Mouse (Mus musculus): ENCODE data around the gene Med25.
"Not testable (repeated sequence)": the region's sequence is repeated elsewhere in the genome, so short reads cannot be mapped to it uniquely, and the experiment has no call there.

Med25 gene

GRCm38 (mm10) chr7:44891611-44892010, 901 bp downstream of the Med25 start:
- DNase-seq, result peak in 1 of 2 experiments; percentile 11

DNA sequence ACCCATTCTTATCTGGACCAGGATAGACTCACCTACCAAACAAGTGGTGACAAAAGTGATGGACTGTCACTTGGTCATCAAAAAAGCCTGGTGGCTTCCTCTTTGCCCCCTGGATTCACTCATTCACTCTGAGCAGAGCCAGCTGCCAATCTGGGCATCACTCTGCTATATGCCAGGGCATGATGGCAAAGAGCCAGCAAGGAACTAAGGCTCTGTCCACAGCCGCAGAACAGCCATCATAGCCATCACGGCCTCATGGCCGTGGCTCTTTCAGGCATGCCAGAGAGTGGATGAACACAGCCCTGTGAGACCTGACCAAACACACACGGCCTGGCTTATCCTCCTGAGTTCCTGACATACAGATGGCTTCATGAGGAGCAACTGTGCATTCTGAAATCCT, 1.8 kb downstream of the Med25 start:
- no peak for DNase-seq

GRCm38 (mm10) chr7:44890180-44890579, 2.3 kb downstream of the Med25 start:
- DNase-seq, result no peak

- no peak for DNase-seq
These were observed 4.0 kb downstream of the Med25 start for GRCm38 (mm10) chr7:44888256-44889105.

GRCm38 (mm10) chr7:44886964-44887363, 5.5 kb downstream of the Med25 start:
- DNase-seq, result no peak

DNA sequence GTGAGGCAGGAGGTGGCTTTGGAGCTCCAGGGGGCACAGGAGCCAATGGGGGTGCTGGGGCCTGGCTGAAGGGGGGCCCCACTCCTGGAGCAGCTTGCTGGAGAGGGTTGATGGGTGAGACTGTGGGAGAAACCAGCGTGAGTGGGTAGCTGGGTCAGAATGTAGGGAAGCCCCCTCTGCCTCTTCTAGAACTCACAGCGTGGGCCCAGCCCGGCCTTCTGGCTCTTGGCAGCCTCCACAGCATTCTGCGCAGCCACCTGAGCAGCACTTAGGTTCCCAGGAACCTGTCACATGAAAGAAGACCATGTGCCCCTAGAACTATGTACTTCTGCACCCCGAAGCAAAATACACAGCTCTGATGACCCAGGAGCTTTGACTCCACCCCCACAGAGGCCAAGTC, 7.9 kb downstream of the Med25 start:
- DNase-seq, result no peak

DNA sequence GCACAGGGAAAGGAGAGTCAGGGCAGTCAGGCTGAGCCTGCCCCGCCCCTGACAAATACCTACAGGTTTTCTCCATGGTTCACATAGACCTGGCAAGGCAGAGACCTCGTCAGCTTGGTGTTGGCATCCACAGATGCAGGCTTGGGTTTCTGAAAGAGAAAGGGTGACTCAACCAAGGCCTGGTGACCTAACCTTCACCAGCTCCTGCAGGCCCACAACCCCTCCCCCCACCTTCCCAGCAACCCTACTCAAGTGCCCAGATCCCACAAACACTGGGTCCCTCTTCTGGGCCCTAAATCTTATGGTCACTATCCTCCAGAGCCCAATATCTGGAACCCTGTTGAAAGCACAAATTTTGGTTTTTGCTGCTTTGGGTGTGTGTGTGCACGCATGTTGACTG, 9.5 kb downstream of the Med25 start:
- DNase-seq, result no peak

DNA sequence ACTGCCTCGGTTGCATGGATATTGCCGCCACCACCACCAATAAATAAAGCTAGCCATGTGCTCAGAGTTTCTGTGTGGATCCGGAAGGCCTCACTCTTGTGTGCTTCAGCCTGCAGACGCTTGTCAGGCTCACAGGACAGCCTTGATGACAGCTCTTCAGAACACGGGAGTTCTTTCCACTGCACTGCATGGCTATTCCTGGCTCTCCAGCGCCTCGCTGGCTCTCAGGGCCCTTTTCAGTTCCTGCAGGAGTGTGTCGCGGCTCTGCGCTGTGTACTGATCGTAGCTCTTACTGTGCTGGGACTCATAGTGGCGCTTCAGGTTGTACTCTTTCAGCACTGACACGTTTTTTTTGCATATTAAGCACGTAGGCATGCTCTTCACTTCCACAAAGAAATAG, 14.7 kb downstream of the Med25 start:
- no peak for DNase-seq

- not testable (repeated sequence) for DNase-seq
These were observed 20.7 kb downstream of the Med25 start for GRCm38 (mm10) chr7:44871774-44872173.

GRCm38 (mm10) chr7:44871181-44871580, 21.3 kb downstream of the Med25 start:
- no peak for DNase-seq

DNA sequence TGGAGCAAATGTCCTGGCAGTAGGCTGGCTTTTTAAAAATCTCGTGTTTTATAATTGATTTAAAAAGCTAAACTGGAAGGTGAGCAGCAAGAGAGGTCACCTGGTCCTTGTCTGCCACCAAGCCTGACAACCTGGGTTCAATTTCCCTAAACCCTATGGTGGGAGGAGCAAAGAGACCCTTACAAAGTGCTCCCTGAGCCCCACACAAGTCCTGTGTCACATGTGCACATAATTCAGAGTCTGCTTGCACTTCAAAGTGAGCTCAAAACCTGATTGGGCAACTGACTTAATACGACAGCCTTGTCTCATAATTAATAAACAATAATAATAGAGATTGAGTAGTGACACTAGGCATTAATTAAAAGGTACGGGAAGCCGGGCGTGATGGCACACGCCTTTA, 21.9 kb downstream of the Med25 start:
- DNase-seq, result no peak

DNA sequence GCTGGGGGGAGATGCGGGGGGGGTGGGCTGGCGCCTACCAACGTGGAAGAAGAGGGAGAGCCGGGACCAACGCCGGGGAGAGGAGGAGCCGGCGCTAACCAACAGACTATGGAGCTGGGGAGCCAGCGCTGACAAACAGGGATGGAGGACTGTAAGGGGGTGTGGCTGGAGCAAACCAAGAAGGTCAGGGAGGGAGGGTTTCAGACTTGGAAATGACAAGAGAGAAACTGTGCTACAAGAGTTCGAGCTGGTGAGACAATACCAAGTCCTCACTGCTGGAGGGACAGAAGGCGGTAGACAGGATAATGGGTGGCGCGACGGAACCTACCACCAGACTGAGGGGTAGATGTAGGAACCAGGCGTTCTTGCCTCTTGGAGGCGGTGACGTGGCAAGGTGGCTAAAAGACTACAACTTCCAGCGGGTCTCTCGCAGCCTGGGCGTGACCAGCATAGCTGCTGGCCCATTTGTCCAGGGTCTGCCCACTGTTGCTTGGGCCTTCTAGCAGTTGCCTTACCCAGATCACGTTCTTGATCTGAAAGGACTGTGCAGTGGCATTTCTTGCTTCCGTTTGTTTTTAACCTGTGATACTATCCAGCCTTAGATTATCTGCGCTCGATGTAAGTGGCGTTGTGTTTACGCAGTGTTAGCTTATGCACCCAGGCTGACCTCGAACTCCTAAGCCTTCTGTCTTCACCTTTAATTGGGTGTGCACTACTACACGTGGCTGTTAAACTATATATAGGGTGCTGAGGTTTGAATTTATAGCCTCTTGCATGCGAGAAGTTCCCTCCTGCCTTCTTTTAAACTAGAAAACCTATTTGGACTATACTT, 22.6 kb downstream of the Med25 start, which contains the start of gene Ptov1:
Gene Ptov1 (minus strand): TSS at position 92 of the 832 bp plus-strand sequence.
- peak; percentile 74 to 75 for DNase-seq

GRCm38 (mm10) chr7:44868919-44869696, 23.4 kb downstream of the Med25 start:
- DNase-seq, result peak; percentile 51 to 55

DNA sequence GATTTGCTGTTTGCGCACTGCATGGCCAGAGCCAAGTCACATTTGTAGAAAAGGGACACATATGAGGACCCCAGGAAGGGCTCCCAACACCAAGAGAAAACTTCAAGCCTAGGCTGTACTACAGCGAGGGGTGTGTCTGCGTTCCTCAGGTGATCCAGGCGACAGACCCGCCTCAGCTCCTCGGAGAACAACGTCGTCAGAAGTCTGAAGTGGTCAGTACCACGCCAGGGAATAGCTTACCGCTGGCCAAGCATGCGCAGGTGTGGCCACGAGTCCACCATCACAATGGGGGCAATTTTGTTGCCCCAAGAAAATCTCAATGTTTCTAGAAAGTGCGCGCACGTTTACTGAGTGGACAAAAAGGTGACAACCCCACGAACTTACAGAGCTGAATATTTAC, 24.0 kb downstream of the Med25 start:
- DNase-seq, result no peak

DNA sequence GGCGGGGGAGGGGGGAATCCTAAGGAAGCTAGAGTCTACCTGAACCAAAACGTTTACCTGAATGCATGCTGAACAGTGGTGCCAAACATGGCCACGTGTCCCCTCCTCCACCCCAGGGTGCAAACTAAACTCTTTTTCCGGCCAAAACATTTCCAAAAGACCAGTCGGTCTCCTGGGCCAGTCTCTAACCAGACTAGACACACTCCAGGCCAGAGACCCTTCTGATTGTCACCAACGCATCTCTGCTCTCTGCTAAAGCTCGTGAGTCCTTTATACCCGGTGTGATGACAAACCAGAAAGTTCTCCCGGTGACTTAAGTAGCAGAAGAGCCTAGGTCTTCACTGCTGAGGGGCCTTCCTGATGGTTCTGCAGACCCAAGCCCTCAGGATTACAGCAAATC, 24.7 kb downstream of the Med25 start:
- DNase-seq, result no peak

DNA sequence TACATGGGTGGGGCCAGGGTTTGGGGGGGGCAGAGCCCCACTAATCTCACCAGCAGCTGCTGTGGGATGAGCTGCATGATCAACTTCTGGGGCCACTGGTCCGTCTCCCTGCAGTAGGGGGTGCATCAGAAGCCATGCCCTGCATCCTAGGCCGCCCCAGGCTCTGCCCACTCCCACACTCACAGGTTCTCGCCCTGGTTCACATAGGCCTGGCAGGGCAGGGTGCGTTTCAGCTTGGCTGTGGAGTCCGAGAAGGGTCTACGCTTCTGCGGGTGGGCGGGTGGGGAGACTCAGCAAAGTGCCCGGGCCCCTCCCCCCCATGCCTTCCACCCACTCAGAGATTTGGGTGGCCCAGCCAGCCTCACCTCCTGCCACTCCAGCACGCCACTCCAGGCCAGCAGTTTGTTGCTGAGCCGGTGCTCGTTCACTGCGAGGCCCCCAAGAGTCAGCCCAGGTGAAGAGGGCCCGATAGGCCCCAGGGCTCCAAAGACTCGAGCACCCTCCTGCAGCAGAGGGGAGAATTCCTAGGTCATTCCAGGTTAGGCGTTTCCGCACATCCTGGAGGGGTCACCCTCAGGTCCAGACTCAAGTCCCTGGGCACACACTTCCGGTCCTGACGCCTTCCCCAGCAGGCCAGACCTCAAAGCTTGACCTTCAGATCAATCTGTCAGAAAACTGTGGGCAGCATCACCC, 25.4 kb downstream of the Med25 start:
- DNase-seq, result no peak

DNA sequence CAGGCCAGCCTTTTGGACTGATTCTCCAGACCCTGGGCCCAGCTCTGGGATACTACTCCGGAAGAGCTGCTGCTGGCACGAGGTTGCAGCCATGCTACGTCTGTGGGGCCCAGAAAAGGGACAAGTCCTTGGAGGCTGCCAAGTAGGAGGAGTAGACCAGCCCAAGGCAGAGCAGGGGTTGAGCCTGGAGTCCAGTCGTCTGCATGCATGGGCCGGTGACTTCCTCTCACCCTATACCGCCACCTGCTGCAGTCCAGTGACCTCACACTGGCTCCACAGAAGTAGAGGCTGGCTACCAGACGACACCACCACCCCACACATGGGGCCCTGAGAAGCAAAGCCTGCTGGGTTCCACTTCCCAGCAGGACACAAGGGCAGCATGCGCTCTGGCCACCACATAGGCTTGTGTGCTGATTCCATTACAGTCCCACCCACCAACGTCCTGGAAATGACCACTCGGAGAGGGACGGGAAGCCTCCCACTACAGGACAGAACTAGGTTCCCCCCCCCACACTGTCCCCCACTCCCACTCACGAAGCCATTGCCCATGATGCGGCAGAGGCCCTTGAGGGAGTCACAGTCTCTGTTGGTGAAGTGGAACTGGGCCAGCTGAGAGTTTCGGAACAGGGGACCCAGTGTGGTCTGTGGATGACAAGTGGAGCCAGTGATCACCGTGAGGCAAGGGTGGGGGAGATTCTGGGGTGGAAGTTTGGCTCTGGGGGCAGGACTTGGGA, 26.1 kb downstream of the Med25 start:
- DNase-seq, result no peak

DNA sequence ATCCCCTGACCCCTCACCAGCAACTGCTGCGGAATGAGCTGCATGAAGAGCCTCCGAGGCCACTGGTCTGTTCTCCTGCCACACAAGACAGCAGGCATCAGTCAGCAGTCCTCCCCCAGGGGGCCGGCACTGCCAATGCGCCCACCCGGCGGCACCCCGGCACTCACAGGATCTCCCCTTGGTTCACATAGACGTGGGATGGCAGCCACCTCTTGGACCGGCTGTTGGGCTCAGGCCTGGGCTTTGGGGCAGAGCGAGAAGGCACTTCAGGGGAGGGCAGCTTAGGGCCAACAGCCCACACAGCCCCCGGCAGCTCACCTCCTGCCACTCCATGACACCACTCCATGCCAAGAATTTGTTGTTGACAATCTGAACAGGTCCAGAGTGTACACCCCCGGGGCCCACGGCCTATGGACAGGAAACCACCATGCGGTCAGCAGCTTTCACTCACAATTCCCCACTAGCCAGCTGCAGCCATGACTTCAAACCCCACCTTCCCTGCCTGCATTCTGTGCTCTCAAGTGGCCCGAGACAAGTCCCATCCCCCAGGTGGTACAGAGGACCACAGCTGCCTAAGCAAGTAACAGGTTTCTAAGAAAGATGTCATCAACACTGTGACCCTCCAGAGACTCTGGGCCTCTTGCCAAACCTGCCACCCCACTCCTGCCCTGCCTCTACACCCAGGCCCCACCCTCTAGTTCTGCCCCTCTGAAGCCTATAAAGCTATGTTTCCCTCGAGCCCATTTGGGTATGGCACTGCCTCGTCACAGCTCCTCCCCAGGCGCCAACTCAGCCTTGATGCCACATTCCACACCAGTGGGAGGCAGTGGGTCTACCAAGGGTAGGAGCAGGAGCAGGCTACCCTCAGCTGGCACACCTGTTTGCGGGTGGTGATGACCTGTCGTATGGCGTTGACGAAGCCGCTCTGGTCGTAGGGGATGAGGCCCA, 27.6 kb downstream of the Med25 start:
- DNase-seq, result no peak

DNA sequence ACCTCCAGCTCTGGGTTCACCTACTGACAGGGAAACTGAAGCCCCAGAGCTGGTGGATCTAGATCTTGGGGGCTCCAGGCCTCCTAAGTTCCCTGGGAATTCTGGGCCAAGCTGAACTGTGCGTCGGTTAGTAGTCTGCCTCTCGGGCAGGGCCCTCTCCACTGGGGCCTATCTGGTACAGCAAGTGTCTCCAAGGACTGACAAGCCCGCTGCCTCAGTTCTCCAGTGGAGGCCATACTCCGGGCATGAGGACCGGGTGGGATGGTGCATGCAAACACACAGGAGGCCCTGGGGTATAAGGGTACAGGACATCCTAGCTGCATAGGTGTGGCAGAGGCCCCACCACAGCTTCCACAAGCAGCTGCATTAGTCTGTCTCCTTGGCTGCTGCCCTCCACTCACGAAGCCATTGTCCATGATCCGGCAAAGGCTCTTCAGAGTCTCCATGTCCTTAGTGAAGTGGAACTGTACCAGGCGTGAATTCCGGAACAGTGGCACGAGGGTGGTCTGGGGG, 28.5 kb downstream of the Med25 start:
- no peak for DNase-seq

GRCm38 (mm10) chr7:44863210-44863609, 29.3 kb downstream of the Med25 start:
- no peak for DNase-seq
